ENCODE assay signal across 24 mouse cellular contexts in the genomic region with DNA sequence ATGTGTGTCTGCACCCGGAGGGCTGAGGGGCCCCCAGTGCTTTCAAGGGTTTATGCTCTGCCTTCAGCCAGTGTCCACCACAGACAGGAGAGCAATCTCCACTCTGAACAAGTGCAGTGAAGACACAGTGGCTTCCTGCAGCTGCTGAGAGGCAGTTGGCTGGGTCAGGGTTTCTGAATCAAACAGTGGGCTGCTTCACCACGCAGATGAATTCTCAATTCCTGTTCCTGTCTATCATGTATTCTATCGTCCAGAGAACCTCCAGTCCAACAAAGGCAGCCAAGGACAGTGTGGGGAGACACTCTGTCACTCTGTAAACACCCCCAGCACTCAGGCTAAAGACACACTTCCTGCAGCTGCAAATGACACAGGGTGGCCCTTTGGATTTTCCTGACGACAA. TPM values are rescaled to one million over a fixed set of nuclear protein-coding genes. Genes with fewer than 3 reads are reported as not detected.
DNase-seq lines count a peak whose midpoint lies in the region; ATAC-seq and TF ChIP-seq lines count a peak whose summit lies in the region.
"Had no signal": no experiment of that assay in that cellular context is flagged by ENCODE, and none has a peak within 500 bp of the region (broad histone marks: within the 10 kb centered on the region; RNA-seq: fewer than 3 reads in every experiment).

No protein-coding gene starts in this region.

- no peak for DNase-seq in hindbrain, embryonic 14.5 days (ENCODE audit: low spot score)
- peak; percentile 21 for DNase-seq in lung, embryonic 14.5 days
- no peak for DNase-seq in lung, adult 2 months
- no peak for DNase-seq in adrenal gland, adult 18-20 months (ENCODE audit: low spot score in 2 of 2)
- no peak for DNase-seq in cerebellum, adult 9-10 months
- DNase-seq: adrenal gland, adult 2 months; cerebellum, adult 11 months; cerebellum, postnatal 10 days; heart, adult 11 months; heart, postnatal 14 days; kidney, adult 2 months; kidney, postnatal 10 days; liver, embryonic 13.5 days; lung, postnatal 10 days had no signal

- no peak for TF ChIP-seq CTCF in lung, embryonic 14.5 days (IDR thresholded peaks at IDR 0.05; ENCODE audit: low read depth)
- no peak for TF ChIP-seq CTCF in lung, adult 2 months (IDR thresholded peaks at IDR 0.05; ENCODE audit: insufficient read depth, low read length)

- ATAC-seq in hindbrain, embryonic 15.5 days (ENCODE audit: low FRiP score, low read depth), result 0 out of 2 replicates have a peak, but pooled peaks have one; percentile 36
- no peak for ATAC-seq in hindbrain, embryonic 14.5 days (ENCODE audit: low FRiP score)
- ATAC-seq in lung, embryonic 14.5 days (ENCODE audit: insufficient read depth), result no peak
- ATAC-seq in common myeloid progenitor, adult 5-6 weeks (replicated peaks; ENCODE audit: low read depth, poor library complexity, severe bottlenecking), result peak; percentile 71
- peak; percentile 33 for ATAC-seq in megakaryocyte, adult 5-6 weeks (ENCODE audit: poor library complexity, severe bottlenecking)
- ATAC-seq: forebrain, embryonic 13.5 days; Patski had no signal

- no peaks in the 10 kb centered on the region for H3K9me3 ChIP-seq in hindbrain, embryonic 15.5 days
- H3K9me3 ChIP-seq in hindbrain, embryonic 14.5 days (ENCODE audit: control insufficient read depth, low read length), result no peaks in the 10 kb centered on the region
- H3K9me3 ChIP-seq in lung, embryonic 14.5 days (ENCODE audit: low read depth, low read length), result no peaks in the 10 kb centered on the region
- H3K9me3 ChIP-seq: embryonic facial prominence, embryonic 13.5 days; forebrain, embryonic 13.5 days; liver, embryonic 13.5 days had no signal

- no peak for TF ChIP-seq POLR2A in lung, adult 2 months (IDR thresholded peaks at IDR 0.05; ENCODE audit: borderline replicate concordance, extremely low read depth, low read depth, low read length)

- H3K4me3 ChIP-seq in hindbrain, embryonic 15.5 days, result no peak overlapping the region
- no peak overlapping the region for H3K4me3 ChIP-seq in hindbrain, embryonic 14.5 days (replicated peaks; ENCODE audit: low read length)
- H3K4me3 ChIP-seq in lung, embryonic 14.5 days (ENCODE audit: low read depth, low read length), result no peak overlapping the region
- no peak overlapping the region for H3K4me3 ChIP-seq in lung, adult 2 months (replicated peaks; ENCODE audit: extremely low read depth, low read depth, low read length)
- H3K4me3 ChIP-seq: embryonic facial prominence, embryonic 13.5 days; erythroblast, embryonic 14.5 days; forebrain, embryonic 13.5 days; liver, embryonic 13.5 days; midbrain, embryonic 12.5 days; neural tube, embryonic 12.5 days had no signal

- H3K4me2 ChIP-seq in hindbrain, embryonic 15.5 days, result no peak overlapping the region
- no peak overlapping the region for H3K4me2 ChIP-seq in hindbrain, embryonic 14.5 days (replicated peaks)
- H3K4me2 ChIP-seq in lung, embryonic 14.5 days, result no peak overlapping the region
- H3K4me2 ChIP-seq: embryonic facial prominence, embryonic 13.5 days; forebrain, embryonic 13.5 days; heart, embryonic 11.5 days; liver, embryonic 13.5 days; midbrain, embryonic 12.5 days; neural tube, embryonic 12.5 days had no signal

- H3K4me1 ChIP-seq in hindbrain, embryonic 15.5 days (replicated peaks), result peaks cover 41% of the 10 kb centered on the region
- peaks cover 9% of the 10 kb centered on the region for H3K4me1 ChIP-seq in hindbrain, embryonic 14.5 days (replicated peaks; ENCODE audit: control insufficient read depth, insufficient read depth, low read length)
- H3K4me1 ChIP-seq in lung, embryonic 14.5 days (ENCODE audit: insufficient read depth), result peaks cover under 1% of the 10 kb centered on the region; the same call in 1 of the 2 replicates
- H3K4me1 ChIP-seq in lung, adult 2 months (ENCODE audit: control insufficient read depth, insufficient read depth, low read length), result peaks cover 7% of the 10 kb centered on the region

- H3K36me3 ChIP-seq in hindbrain, embryonic 15.5 days, result no peaks in the 10 kb centered on the region
- H3K36me3 ChIP-seq in hindbrain, embryonic 14.5 days (replicated peaks; ENCODE audit: control insufficient read depth, insufficient read depth), result no peaks in the 10 kb centered on the region
- H3K36me3 ChIP-seq in lung, embryonic 14.5 days (ENCODE audit: insufficient read depth), result no peaks in the 10 kb centered on the region
- H3K36me3 ChIP-seq: embryonic facial prominence, embryonic 13.5 days; liver, embryonic 13.5 days; midbrain, embryonic 12.5 days; neural tube, embryonic 12.5 days had no signal

- H3K9ac ChIP-seq in hindbrain, embryonic 15.5 days, result no peak overlapping the region
- H3K9ac ChIP-seq in hindbrain, embryonic 14.5 days, result no peak overlapping the region
- no peak overlapping the region for H3K9ac ChIP-seq in lung, embryonic 14.5 days
- H3K9ac ChIP-seq: embryonic facial prominence, embryonic 13.5 days; forebrain, embryonic 13.5 days; liver, embryonic 13.5 days; midbrain, embryonic 12.5 days; neural tube, embryonic 12.5 days had no signal

- no peak overlapping the region for H3K27ac ChIP-seq in hindbrain, embryonic 15.5 days (replicated peaks)
- H3K27ac ChIP-seq in hindbrain, embryonic 14.5 days, result no peak overlapping the region
- H3K27ac ChIP-seq in lung, embryonic 14.5 days (ENCODE audit: low read depth), result no peak overlapping the region
- H3K27ac ChIP-seq: embryonic facial prominence, embryonic 13.5 days; forebrain, embryonic 13.5 days; liver, embryonic 13.5 days; midbrain, embryonic 12.5 days; neural tube, embryonic 12.5 days had no signal

- 67% methylated on average over 4 of the region's 4 CpGs for WGBS in hindbrain, embryonic 15.5 days
- WGBS in hindbrain, embryonic 14.5 days, result 64% methylated on average over 4 of the region's 4 CpGs
- WGBS in lung, embryonic 14.5 days, result 55% methylated on average over 4 of the region's 4 CpGs
- WGBS in lung, adult 2 months, result 18% methylated on average over 4 of the region's 4 CpGs

- H3K27me3 ChIP-seq in hindbrain, embryonic 15.5 days, result no peaks in the 10 kb centered on the region
- H3K27me3 ChIP-seq in hindbrain, embryonic 14.5 days (ENCODE audit: control insufficient read depth, insufficient read depth, low read length), result no peaks in the 10 kb centered on the region
- no peaks in the 10 kb centered on the region for H3K27me3 ChIP-seq in lung, embryonic 14.5 days (ENCODE audit: insufficient read depth, low read length)
- H3K27me3 ChIP-seq: embryonic facial prominence, embryonic 13.5 days; forebrain, embryonic 13.5 days; liver, embryonic 13.5 days; midbrain, embryonic 12.5 days; neural tube, embryonic 12.5 days; Patski had no signal

RNA-seq across cellular contexts. Expression of gene Trio, which starts 48.7 kb away (rescaled TPM):
- polyA plus RNA-seq in hindbrain, embryonic 15.5 days (2015; fragmentation: Nextera tagmentation; extraction: Ambion mirVana), result 33.3 and 36.2 TPM in 2 replicates
- polyA plus RNA-seq in hindbrain, embryonic 14.5 days (2014; fragmentation: Nextera tagmentation; extraction: Ambion mirVana), result 53.9 and 59.2 TPM in 2 replicates
- polyA plus RNA-seq in lung, embryonic 14.5 days (2014; fragmentation: Nextera tagmentation; extraction: Ambion mirVana), result 28.9 and 32.0 TPM in 2 replicates
- 39.8 and 47.5 TPM in 2 replicates for polyA plus RNA-seq in lung, adult 2 months (2012; rRNA removed)
- total RNA-seq in common myeloid progenitor, adult 5-6 weeks (2017), result 16.9 and 21.7 TPM in 2 replicates
- total RNA-seq in megakaryocyte, adult 5-6 weeks (2015), result 46.1 and 50.8 TPM in 2 replicates
- 33.9 and 37.3 TPM in 2 replicates for total RNA-seq in megakaryocyte, adult 5-6 weeks (2017)
- total RNA-seq in adrenal gland, adult 18-20 months (2021), result 10 to 100 TPM; 45.4 to 56.8 TPM

Comparison
In these comparisons a context has a peak if more than half of its experiments do, and no peak if none do; other contexts are left out.
1. ATAC-seq: peak in hindbrain, embryonic 15.5 days (single experiment), common myeloid progenitor, adult 5-6 weeks (single experiment) and megakaryocyte, adult 5-6 weeks (single experiment); none in hindbrain, embryonic 14.5 days (single experiment) and lung, embryonic 14.5 days (single experiment).